Mouse (Mus musculus) v-Abl transformed pro-B cells (cell line): ENCODE measurements around the gene Gm3424.
"Not testable (repeated sequence)": the region's sequence is repeated elsewhere in the genome, so short reads cannot be mapped to it uniquely, and the experiment has no call there.

Experiments
- in situ Hi-C, 2 experiments: fragments of 400-800 bp; cut with MboI; formaldehyde crosslinking; loops; one replicate each; pipeline ENCODE4 v1.15.1; 2025; ENCODE audit not compliant: unreplicated experiment in 2 of 2

Gm3424 gene

DNA sequence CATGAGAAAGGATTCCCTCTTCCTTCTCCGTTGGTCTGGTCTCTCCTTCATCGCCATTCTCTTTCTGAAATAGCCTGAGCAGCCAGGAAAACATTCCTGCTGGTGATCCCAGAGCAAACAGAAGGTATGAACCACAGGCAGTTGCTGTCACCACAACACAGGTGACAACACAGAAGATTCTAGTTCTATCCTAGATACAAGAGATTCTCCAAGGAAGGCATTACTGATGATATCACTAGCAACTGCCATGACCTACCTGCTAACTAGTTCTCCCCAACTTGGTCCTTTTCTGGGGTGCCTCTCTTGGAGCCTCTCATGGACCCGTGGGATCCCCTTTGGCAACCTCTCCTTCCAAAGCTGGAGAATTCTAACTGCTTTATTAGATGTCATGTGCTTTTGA is at the start of gene Gm3424:
TSS of gene Gm3424 (minus strand) at position 101 of the 400 bp plus-strand sequence.
- in situ Hi-C loops: not testable (repeated sequence)

- in situ Hi-C loops: not testable (repeated sequence)
Measured at GRCm38 (mm10) chr14:5879791-5880190, 49.7 kb upstream of the Gm3424 start.

DNA sequence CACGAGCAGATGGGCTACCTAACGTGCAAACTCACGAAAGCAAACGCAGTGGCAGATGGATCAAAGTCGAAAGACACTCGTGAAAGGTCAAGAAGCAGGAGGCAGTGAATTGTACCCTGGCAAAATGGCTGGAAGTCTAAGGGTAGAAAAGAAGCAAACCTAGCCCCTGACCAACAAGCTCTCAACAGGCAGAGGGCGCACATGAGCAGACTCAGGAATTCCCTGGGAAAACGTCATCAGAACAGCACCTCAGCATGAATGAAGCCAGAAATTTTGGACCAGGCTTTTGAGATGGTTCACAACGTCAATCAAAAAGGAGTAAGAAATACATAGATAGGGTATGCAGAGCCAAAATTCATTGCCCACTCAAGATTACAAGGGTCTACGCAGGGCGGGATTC is 49.0 kb upstream of the Gm3424 start:
- in situ Hi-C loops: not testable (repeated sequence)

DNA sequence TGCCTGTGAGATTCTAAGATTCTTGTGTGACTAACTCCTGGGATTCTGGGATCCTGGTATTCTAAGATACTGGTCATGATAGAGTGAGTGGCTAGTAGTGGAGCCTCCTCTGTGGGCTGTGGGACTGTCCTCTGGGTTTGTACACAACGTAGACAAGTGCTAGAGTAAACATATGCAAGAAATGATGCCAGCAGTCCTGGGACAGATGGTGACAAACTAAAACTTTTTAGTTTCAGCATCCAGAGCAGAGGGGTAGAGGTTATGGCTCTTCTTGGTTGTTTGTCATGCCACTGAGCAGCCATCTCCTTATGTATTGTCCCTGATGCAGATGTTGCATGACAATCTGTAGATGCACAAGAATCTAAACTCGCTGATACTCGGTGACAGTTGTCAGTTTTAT is 25.8 kb upstream of the Gm3424 start:
- in situ Hi-C loops: not testable (repeated sequence)

DNA sequence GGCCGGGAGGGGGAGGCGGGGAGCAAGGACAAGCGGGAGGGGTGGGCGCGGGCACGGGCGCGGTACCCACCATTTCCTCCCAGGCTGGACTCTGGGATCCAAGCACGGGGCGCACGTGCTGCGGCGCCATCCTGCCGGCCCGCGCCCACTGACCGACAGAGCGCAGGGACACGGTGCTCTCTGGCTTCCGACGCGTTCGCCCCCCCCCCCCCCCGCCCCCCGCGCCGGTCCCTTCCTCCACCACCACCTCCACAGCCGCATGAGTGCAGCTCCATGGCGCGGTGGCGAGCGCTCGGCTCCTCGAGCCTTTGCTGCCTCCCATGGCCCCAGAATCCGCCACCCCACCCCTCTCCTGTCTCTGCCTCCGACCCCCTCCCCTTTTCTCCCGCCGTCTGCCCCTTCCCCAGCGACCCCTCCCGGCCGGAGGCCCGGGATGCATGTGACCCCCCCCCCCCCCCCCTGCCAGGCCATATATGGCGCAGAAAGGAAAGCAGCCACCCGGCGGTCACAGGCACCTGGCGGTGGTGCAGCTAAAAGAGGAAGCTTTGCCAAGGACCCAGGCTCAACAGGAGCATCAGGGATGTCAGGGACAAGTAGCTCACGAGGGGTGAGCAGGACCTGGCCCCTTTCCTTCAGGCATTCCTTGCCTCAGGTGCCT is 17.3 kb downstream of the Gm3424 start:
- in situ Hi-C loops: not testable (repeated sequence)

DNA sequence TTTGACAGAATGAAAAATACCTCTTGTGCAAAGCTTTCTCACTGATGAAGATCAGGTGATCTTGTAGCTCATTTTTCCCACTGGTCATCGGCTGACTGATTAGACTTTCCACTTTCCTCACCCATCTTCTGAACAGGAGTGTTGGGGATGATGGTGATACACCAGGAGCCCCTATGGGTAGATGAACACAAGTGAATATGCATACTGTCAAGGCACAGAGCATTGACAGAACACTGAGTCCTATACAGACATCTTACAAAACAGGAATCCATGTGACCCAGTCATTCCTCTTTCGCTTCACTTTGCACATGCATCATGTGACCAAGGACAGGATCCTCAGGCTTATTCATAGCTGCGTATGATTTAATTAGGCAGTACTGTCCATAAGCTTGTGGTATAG is 22.2 kb downstream of the Gm3424 start, which contains the start of gene Gm3383:
TSS of gene Gm3383 (minus strand) at position 101 of the 400 bp plus-strand sequence.
- in situ Hi-C loops: not testable (repeated sequence)
